Mouse (Mus musculus) gastrocnemius, postnatal 25 days (tissue): ENCODE data around the gene Dock2. TPM values are rescaled to one million over a fixed set of nuclear protein-coding genes. Genes with fewer than 3 reads are reported as not detected.

ENCODE experiments used
- DNase-seq: peaks from one replicate; pipeline ENCODE4 v3.0.0; 2022
- total RNA-seq, 2 experiments: library from RNA; stranded (reverse); gene quantifications; 1 replicate in 1 of 2; 2 replicates in 1 of 2; pipeline ENCODE4 v1.2.3; 2021

Dock2 gene
- total RNA-seq, 2 experiments from 2014 or later: 0.69 to 1.1 TPM

DNA sequence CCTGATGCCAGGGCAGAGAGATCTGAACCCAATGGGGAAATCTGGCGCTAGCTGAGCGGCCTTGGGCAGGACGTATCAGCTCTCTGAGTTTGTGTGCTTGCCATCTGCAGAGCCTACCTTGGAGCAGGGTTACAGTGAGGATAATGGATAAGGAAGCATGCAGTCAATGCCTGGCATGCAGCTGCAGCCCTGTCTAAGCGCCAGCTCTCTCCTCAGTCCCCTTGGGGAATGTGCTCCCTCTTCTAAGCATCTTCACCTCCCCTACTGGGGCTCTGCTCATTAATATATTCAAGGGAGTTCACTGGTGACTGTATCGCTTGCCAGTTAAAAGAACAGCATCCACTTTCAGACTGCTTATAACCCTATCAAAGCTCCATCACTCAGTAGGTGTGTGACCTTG is 439.4 kb downstream of the Dock2 start:
- DNase-seq: no peak

DNA sequence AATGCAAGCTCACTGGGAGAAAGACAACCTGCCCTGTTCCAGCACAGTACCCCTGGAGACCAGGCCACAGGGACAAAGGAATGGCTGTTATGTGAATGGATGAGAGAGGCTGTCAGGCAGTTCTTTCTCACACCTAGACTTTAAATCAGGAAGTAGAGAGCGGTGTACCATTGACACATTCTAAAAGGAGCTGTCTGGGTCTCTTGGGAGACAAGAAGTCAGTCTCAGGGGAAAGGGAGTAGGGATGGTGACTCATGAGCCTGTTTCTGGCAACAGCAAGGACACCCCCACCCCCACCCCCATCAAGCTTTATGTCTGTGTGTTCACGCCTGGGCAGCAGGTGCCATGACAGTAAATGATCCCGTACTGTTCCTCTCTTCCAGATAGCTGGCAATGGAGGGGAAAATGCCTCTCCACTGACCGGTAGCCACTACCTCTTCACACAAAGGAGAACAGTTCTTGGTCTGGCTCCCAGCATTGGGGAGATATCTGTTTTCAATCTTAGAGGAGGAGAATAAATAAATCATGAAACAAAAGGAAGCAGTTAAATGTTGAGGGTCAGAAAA is 439.9 kb downstream of the Dock2 start:
- DNase-seq: no peak

DNA sequence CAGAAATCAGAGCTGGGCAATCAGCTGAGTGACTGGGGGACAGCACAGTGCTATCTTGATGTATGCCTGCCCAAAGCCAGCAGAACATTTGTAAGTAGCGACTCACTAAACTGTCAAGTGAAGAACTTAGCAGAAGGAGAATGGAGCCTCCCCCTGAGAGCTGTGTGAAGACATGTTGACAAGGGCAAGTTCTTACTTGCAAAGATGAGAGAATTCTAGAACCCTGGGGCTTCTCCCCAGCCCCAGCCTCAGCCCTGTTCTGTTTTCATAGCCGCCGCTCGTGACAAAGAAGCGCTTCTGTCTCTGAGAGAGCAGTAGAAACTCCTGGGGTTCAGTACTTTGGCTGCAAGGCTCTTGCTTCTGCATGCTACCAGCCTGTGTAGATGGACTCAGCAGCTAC is 444.0 kb downstream of the Dock2 start:
- DNase-seq: no peak

DNA sequence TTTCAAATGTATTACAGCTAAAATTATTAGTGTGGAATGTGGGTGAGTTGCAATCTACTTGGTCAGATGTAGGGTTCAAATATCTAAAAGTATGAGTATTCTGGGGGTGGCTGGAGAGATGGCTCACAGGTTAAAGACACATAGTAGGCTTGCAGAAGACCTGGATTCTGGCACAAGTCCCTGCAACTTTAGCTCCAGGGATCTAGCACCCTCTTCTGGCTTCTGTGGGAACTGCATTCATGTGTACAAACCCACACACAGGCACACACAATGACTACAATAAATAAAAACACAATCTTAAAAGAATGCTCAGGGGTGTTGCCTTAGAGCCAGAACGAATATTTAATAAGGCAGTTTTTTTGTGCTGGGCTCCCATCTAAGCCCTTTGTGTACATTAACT is 445.8 kb downstream of the Dock2 start:
- no peak for DNase-seq

DNA sequence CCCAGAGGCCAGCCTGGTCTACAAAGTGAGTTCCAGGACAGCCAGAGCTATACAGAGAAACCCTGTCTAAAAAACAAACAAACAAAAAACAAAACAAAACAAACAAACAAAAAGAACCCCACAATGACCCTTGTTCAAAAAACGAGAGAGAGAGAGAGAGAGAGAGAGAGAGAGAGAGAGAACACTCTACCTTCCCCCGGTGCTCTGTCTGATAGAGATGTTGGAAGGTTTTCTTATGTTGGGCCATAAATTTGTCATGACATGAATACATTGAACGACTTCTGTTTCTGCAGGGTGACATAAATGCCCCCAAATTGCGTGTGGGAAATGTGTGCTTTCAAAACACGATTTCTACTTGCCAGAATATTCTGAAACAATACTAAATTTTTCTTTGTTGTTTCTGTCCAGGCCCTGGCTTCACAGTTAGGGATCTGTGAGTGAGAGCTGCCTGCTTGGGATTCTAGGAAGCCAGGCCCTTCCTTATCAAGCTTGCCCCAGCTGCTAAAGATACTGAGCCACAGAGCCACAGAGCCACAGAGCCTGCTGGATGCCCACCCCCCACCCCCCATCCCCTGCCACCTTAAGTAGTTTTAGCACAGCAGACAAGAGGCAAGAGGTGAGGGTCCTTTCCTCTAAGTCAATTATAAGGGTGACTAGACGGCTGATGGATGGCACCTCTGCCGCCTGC is 451.2 kb downstream of the Dock2 start:
- DNase-seq: no peak

DNA sequence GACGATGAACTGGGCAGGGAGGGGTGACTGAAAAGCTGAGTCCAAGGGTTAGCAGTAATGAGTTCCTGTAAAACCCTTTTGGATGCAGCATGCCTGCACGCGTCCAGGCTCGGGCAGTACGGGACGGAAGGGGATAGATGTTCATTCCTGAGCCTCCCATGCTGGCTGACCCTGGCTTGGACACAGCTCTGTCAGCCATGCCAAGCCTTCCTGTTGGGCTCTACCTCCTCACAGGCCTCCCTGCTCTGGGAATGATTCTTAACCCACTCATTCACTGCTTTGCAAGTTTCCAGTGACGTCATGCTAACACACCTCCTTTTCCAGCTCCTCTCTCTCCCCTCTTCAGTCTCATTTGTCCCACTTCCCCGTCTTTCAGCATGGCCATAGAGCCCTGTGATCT is 460.0 kb downstream of the Dock2 start:
- no peak for DNase-seq

DNA sequence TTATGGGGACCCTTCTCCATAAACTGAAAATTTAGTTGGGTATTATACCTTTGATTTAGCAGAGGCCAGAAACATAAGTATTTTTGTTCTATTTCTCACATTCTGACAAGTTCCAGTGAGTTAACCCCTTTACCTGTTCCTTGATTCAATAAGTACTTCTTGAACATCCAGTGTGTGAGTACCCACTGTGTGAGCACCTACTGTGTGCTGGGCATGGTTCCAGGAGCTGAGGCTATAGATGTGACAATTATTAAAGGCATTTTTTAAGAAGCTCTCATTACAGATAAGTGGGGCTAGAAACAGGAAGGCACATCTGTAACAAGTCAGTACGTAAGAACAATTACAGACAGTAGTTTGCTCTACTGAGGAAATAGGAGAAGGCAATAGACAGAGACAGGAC is 464.4 kb downstream of the Dock2 start:
- DNase-seq: no peak

DNA sequence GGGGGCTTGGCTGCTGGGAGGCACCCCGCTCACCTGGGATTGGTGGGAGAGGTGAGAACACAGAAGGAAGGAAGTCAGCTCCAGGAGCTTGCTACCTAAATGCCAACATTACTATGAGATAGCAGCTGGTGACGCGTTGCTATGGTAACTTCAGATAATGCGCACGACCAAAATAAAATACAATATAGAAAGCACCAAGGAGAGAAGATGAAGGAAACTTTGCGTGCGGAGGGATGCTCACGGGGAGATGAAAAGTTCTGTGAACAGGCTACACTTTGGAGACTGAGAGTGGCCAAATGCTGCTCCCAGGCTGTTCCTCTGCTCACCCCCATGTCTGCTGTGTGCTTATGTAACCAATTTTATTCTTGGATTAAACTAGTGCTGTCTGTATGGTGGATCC is 466.7 kb downstream of the Dock2 start:
- no peak for DNase-seq

DNA sequence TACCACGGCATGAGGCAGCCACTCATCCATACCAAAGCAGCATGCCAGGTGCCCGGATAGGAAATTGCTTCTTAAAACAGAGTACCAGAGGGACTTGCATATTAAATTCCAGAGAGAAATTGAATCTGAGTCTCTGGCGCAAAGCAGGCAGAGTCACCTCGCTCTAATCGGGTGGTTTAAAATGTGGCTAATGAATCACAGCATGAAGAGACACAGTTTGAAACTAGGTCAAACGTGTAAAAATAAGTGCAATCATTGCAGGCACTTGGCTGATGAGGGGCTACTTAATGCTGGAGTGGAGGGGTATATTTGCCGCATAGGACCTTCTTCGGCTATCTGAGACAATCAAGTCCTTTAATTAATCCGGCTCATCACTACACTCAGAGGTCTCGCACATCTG is 467.5 kb downstream of the Dock2 start:
- DNase-seq: no peak

DNA sequence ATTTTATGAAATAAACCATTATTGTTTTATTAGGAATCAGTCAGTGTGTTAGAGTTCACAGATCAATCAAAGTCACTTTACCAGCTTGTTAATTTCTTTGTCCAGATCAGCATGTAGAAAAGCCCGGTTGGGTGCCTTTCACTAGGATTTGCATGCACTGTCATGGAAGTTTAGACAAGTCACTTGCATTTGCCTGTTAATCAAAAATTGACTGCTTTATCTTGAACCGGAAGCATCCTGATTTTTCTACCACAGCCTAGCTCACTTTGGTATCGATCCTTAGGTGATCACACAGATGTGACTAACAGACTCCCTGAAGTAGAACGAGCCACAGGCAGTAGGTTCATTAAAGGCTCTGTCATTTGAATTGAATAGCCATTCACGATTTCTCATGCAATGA is 468.3 kb downstream of the Dock2 start:
- no peak for DNase-seq

DNA sequence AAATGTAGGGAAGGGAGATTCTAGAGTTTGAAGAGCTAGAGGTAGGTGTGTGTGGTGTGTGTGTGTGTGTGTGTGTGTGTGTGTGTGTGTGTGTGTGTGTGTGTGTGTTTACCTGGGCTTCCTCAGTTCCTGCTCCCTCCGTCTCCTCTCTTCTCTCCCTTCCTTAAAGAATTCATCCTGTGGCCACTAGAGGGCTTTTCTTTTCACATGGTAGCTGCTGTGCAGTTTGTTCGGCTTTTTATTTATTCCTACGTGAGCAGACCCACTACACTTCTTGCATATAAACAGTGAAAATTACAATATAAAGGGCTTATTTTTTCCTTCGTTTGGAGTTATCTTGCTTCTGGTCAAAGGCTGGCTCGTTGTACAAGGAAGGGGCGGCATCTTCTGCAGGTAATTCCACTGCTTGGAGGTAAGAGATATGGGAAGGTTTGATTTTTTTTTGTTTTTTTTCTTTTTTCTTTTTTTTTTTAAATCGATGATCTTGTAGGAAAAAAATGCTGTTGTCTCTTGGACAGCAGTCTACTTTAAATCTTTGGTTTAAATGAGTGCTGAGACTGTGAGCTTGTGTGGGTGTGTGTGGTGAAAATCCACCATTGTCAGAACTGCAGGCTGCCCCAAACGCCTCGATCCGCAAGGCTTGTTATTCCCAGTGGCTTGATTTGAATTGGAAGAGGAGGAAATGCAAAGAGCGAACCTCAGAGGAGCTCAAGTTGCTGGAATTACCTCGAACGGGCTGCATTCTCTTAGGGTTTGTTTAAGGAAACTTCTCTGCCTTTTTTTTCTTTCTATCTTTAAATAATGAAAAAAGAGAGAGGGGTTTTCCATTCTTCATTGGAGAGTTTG is 468.9 kb downstream of the Dock2 start, which contains the start of gene Fam196b:
Gene Fam196b (plus strand): TSS at position 289 of the 846 bp plus-strand sequence.
- DNase-seq: no peak

DNA sequence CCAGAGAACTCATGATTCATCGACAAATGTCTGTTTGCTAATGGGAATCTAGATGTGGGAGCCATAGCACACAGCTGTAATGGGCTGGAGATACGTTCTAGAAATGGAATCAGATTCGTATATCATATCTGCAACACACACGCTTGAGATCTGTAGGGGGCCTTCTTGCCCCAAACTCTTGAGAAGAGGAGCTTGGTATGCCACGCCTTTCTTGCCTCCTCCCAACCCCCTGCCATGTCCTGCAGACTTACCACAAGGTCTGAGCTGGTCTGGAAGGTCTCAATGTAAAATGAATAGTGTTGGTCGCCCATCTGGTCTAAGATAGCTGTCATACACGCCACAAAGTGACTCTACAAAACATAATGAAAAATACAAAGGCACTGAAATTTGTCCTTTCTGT is 471.5 kb downstream of the Dock2 start:
- DNase-seq: no peak

DNA sequence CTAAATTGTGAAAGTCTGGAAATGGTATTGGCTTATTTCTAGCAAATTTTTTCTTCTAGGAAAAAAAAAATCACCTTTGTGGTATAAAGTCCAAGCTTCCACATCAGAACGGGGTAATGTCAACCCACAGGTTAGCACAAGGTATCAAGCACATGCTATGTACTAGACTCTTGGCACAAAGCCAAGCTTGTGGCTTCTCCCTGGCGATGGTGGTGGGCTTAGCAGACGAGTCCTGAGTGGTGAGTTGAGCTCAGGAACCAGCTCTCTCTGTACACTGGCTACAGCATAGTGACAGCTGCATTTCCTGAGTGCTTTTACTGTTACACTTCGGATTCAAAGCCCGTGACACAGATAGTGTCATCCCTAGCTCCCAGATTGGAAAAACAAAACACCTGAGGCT is 472.0 kb downstream of the Dock2 start:
- DNase-seq: no peak

DNA sequence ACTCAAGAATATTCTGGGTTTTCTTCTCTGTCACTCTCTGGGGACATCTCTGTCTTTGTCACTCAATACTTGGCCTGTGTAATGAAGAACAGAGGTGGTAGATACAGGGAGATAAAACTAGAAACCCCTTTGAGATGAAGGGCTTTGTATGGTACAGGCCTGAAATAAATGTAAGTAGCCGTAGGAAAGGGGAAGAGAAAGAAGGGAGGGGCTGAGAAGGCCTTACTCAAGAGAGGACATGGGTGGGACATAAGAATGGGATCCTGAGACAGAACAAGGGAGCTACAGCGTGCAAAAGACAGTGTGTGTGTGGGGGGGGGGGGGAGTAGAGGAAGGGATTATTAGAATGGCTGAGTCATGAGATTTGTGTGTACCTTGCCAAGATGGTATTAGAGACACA is 474.3 kb downstream of the Dock2 start:
- DNase-seq: no peak

DNA sequence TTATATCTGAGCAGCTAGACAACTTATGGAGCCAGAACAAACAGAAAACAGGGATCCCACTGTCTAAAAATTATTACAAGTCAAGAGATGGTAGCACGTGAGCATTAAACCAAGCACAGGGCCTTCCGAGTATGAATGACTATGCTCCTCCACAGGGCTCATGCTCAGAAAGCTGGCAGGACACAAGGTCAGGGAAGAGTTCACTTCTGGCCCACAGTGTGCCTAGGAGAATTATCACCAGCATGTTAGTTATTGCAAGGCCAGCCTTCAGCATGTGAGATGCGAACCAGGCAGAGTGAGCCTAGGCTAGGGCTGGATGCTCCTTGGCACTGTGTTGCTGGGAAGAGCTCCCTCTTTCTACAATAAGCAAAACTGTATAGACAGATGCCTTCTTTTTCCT is 475.0 kb downstream of the Dock2 start:
- DNase-seq: no peak

DNA sequence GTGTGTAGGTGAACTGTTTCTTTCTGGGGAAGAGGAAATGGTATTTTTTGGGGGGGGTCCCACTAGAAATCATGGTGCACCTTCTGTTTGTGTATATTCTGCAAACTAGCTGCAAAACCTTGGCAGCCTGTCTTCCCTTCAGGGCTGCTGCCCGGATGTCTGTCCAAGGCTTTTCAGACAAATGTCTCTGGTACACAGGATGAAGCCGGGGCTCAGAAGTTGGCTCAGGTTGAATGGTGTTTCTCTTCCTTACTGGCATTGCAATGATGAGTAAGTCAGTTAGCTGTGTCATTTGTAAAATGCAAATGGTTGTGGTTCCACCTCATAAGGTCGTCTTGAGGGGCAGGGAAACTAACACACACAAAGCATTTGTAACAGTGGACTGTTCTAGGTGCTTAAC is 477.5 kb downstream of the Dock2 start:
- no peak for DNase-seq

DNA sequence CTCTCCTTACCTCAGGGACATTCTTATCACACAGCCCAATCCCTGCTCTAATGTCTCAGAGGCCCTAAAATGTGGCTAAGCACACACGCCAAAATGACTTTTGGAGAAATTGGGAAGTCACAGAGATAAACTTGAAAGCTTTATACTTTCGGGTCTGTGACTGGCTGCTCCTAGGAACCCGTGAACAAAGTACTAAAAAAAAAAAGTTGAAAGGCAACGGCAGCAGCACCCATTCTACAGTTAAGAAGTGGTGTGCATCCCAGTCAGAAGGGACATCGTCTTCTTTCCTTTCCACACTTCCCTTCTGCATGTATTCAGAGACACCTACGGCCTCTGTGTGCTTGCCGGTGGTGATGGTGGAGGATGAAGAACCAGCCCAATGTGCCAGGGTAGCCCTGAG is 483.6 kb downstream of the Dock2 start:
- DNase-seq: no peak

DNA sequence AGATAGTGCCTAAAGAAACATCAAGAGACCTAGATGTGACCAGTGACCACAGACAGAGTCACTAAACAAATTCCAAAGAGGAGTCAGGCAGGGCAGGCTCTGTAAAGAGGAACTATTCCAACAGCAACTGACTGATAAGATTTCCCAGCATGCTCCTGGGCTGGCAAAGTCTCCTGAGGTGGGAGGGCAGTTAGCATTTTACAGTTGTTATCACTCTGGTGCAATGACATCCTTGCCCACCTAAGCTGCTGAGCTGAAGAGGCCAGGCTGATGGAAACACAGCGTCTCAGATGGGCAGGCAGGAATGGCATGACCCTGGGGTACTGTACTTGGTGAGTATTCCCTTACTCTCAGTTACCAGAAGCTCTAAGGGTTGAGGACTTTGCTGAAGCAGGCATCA is 484.1 kb downstream of the Dock2 start:
- DNase-seq: no peak

DNA sequence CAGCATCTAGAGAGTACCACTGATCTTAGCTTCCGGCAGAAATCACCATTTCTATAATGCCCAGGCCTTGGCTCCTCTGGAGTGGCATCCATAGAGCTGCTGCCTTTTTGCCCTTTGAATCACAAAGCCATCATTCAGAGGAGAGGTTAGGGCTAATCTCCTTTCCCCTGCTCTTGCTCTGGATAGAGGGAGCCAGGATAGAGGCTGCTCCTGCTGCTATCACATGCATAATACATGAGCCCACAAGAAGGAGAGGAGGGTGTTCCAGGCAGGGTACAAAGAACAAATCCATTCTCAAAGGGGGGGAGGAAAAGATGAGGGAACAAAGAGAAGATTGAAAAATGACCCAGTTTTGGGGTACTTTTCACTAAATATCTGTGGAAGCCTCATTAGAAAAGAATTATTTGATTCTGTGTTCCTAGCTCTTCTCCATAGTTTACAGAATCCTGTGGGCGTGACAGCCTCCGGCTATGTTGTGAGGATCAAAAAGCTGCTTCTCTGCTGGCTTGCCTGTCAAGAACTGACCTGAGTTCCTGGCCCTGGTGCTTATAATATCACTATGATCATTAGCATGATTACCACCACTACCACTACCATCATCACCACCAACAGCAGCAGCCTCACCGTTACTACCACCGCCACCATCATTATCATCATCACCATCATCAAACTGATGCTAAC is 485.9 kb downstream of the Dock2 start:
- DNase-seq: no peak

DNA sequence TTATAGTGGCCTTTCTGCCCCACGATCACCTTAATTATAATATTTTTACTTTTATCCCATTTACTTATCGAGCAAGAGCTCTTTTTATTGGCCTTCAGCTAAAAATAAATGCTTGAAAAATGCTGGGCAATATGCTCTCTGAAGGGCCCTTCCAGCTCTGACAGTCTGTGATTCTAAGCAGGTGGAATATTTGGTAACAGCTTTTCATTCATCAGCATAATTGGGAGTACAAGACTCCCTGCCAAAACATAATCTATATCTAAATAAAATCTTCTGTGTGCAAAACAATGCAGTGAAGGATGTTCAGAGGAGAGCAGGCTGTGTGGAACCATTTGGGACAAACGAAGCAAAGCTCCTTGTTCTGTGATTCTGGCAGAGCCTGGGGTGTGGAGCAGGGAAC is 492.4 kb downstream of the Dock2 start:
- no peak for DNase-seq

DNA sequence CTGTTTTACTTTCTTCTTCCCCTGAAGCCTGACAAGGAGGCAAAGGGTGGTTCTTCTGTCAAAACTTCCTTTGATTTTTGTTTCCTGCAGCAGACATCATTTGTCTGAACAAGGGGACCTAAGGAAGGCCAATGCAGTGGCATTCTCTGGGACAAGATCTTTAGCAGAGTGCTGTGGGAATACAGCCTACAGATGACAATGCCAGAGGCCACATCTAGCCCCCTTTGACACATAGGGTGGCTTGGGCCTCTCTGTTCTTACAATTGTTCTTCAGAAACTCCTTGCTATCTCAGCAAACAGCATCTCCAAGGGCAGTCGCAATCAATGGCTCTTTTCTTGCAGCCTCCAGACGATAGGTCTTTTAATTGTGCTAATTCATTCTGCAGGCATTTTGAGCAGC is 493.0 kb downstream of the Dock2 start:
- DNase-seq: no peak

DNA sequence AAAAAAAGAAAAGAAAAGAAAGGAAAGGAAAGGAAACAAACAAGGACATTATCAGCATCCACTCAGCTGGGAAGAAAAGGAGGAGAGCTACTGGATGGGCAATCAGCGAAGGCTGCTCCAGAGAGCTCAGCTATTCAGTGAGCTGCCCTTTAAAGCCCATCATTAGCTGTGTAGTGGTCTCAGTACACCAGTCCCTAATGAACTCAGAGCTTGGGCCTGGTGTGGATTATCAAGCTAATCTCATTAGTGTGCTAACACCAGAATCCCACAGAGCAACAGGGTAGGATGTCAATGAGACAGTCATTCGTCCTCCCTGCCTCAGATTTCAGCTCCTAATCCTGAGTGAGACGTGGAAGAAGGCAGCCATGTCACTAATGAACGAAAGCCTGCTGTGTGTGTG is 493.4 kb downstream of the Dock2 start:
- no peak for DNase-seq
